Mouse (Mus musculus) activated CD4-positive, CD25-positive, alpha-beta regulatory T cell, adult 4 months (primary cell): Measurements from ENCODE around the gene Cldn19. TPM values are rescaled to one million over a fixed set of nuclear protein-coding genes. Genes with fewer than 3 reads are reported as not detected.

Experiments
- ATAC-seq: one replicate; pipeline ENCODE4 v1.8.0; 2017
- polyA plus RNA-seq, 2 experiments: library from polyadenylated mRNA; unstranded; fragments of 100-300 nt; shearing (Covaris generic); gene quantifications; one replicate each; pipeline ENCODE4 v1.2.1; 2017

Cldn19 gene
- polyA plus RNA-seq, 2 experiments from 2014 or later = not detected

DNA sequence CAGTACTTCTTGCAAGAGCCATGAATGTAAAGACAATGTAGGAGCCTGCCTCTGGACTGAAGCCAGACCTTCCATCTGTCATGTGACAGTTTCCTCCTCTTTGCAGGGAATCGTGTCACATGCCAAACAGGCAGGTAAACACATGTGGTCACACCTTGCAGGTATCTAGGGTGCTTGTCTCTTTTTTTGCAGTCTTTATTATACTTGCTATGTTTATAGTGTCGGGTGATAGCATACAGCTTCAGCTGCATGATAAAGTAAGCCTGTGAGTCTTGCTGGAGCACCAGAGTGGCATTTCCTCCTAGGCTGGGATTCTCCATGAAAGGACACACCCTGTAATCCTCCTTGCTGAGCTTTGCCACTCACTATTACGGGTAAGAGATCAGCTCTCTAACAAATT, 46.6 kb downstream of the Cldn19 start:
- ATAC-seq = no peak

GRCm38 (mm10) chr4:119303291-119303690, 48.1 kb downstream of the Cldn19 start:
- no peak for ATAC-seq

GRCm38 (mm10) chr4:119305418-119305817, 50.2 kb downstream of the Cldn19 start:
- ATAC-seq = no peak

Other genes starting within 250 kb of the Cldn19 start
- gene Slc2a1, start 146.7 kb upstream of the Cldn19 start, polyA plus RNA-seq = 10 to 100 TPM; 27.6 to 29.1 TPM
- gene Zfp691, start 81.2 kb upstream of the Cldn19 start, polyA plus RNA-seq = 1 to 10 TPM; 4.6 to 5.9 TPM
- 1 to 10 TPM in 1 of 2 experiments, not detected in 1; 1.1 TPM for gene Ermap, start 65.4 kb upstream of the Cldn19 start, polyA plus RNA-seq
- 10 to 100 TPM; 63.6 to 67.8 TPM for gene Svbp, start 60.1 kb upstream of the Cldn19 start, polyA plus RNA-seq
- under 1 TPM in 1 of 2 experiments, not detected in 1; 0.26 TPM for gene Tmem269, start 37.2 kb upstream of the Cldn19 start, polyA plus RNA-seq
- 1 to 10 TPM; 8.0 to 9.2 TPM for gene AU022252, start 22.7 kb upstream of the Cldn19 start, polyA plus RNA-seq
- gene P3h1, start 22.5 kb upstream of the Cldn19 start, polyA plus RNA-seq = 1 to 10 TPM; 1.1 to 1.6 TPM
- 100 to 1,000 TPM; 172 to 180 TPM for gene Ybx1, start 39.2 kb downstream of the Cldn19 start, polyA plus RNA-seq
- gene Ppih, start 65.1 kb downstream of the Cldn19 start, polyA plus RNA-seq = 10 to 100 TPM; 38.7 to 42.8 TPM
- gene Ccdc30, start 160.1 kb downstream of the Cldn19 start, polyA plus RNA-seq = 1 to 10 TPM; 4.9 to 8.4 TPM
- 10 to 100 TPM; 57.1 to 59.9 TPM for gene Ppcs, start 167.0 kb downstream of the Cldn19 start, polyA plus RNA-seq
- gene Zmynd12, start 167.4 kb downstream of the Cldn19 start, polyA plus RNA-seq = not detected
- gene Rimkla, start 237.2 kb downstream of the Cldn19 start, polyA plus RNA-seq = under 1 TPM; 0.14 to 0.19 TPM